Mouse (Mus musculus) urinary bladder, postnatal 36 days (tissue): ENCODE results near the gene Mis12.

Source experiments
- DNase-seq, 2 experiments: peaks; one replicate each; pipeline ENCODE4 v3.0.0; 2022; ENCODE audit warnings: low spot score in 2 of 2, mixed read lengths in 1 of 2

The Mis12 gene

GRCm38 (mm10) chr11:71019201-71020068 lies at the start of gene Mis12, which contains the start of gene Derl2:
Gene Mis12, plus strand, starts transcription at chr11:71019611.
Gene Derl2, minus strand, starts transcription at chr11:71019841.
- DNase-seq: peak; percentile 96 to 98

GRCm38 (mm10) chr11:70969821-70970559 lies 49.4 kb upstream of the Mis12 start, which contains the start of the genes Nup88 and Rpain:
Gene Nup88, minus strand, starts transcription at chr11:70969973.
Gene Rpain, plus strand, starts transcription at chr11:70970213.
- peak; percentile 88 to 93 for DNase-seq

GRCm38 (mm10) chr11:70970560-70971540 lies 48.6 kb upstream of the Mis12 start:
- no peak for DNase-seq

GRCm38 (mm10) chr11:70972586-70972985 lies 46.8 kb upstream of the Mis12 start:
- DNase-seq: no peak

GRCm38 (mm10) chr11:70973947-70974346 lies 45.5 kb upstream of the Mis12 start:
- no peak for DNase-seq

GRCm38 (mm10) chr11:70975193-70975592 lies 44.2 kb upstream of the Mis12 start:
- no peak for DNase-seq

GRCm38 (mm10) chr11:70977293-70977692 lies 42.1 kb upstream of the Mis12 start:
- no peak for DNase-seq

GRCm38 (mm10) chr11:70980232-70980631 lies 39.2 kb upstream of the Mis12 start:
- no peak for DNase-seq

GRCm38 (mm10) chr11:70980751-70981510 lies 38.5 kb upstream of the Mis12 start:
- no peak for DNase-seq

GRCm38 (mm10) chr11:70982030-70982429 lies 37.4 kb upstream of the Mis12 start:
- no peak for DNase-seq

- peak; percentile 89 to 93 for DNase-seq
Observed at GRCm38 (mm10) chr11:70982557-70983228, 36.7 kb upstream of the Mis12 start, which contains the start of gene C1qbp. Gene C1qbp, minus strand, starts transcription at chr11:70983026.

- no peak for DNase-seq
Observed at GRCm38 (mm10) chr11:71001167-71001566, 18.2 kb upstream of the Mis12 start.

- DNase-seq: no peak
Observed at GRCm38 (mm10) chr11:71003611-71004315, 15.6 kb upstream of the Mis12 start.

GRCm38 (mm10) chr11:71004316-71004773 lies 15.1 kb upstream of the Mis12 start, which contains the start of gene Dhx33:
Gene Dhx33, minus strand, starts transcription at chr11:71004437.
- peak; percentile 92 to 96 for DNase-seq

- no peak for DNase-seq
Observed at GRCm38 (mm10) chr11:71005046-71005445, 14.4 kb upstream of the Mis12 start.

GRCm38 (mm10) chr11:71007026-71007425 lies 12.4 kb upstream of the Mis12 start:
- no peak for DNase-seq

- no peak for DNase-seq
Observed at GRCm38 (mm10) chr11:71007831-71008230, 11.6 kb upstream of the Mis12 start.

- DNase-seq: peak in 1 of 2 experiments; percentile 48
Observed at GRCm38 (mm10) chr11:71008321-71008720, 11.1 kb upstream of the Mis12 start.

GRCm38 (mm10) chr11:71012743-71013142 lies 6.7 kb upstream of the Mis12 start:
- DNase-seq: no peak
